In the genomic region with DNA sequence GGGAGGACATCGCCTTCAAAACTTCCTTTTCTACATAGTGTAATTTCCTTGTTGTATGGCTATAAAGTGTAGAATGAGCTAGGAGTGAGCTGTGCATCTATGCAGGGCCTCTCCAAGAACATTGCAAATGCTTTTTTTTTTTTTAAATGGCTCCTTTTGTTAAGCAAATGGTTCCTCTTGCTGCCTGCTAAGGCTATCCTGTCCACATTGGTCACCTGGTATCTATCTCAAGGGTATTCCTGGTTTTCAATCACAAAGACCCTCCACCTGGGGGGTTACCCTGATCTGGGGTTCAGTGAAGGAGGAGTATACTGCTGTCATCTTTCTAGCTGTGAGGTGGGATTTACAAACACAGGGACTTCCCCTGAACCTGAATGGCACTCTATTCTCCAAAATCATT, we compare ENCODE assay signal across 26 mouse cellular contexts.
"Had no signal": no experiment of that assay in that cellular context is flagged by ENCODE, and none has a peak within 500 bp of the region (broad histone marks: within the 10 kb centered on the region; RNA-seq: fewer than 3 reads in every experiment).

No protein-coding gene starts in this region.

- DNase-seq: cerebellum, adult 9-11 months; cerebellum, postnatal 10 days; cerebellum, postnatal 14 days; cerebellum, postnatal 25 days; cerebellum, postnatal 36 days; embryo, embryonic 11 days; forebrain, postnatal 0 days; gastrocnemius, adult 2 months; gastrocnemius, postnatal 10 days; gastrocnemius, postnatal 14 days; gastrocnemius, postnatal 25 days; gastrocnemius, postnatal 36 days; heart, adult 11 months; heart, adult 18-20 months; heart, adult 2 months had no signal

- H3K27ac ChIP-seq: embryonic facial prominence, embryonic 10.5 days; embryonic facial prominence, embryonic 12.5 days; embryonic facial prominence, embryonic 13.5 days; embryonic facial prominence, embryonic 15.5 days; forebrain, embryonic 10.5 days; forebrain, embryonic 12.5 days; forebrain, embryonic 15.5 days; gastrocnemius, adult 2 months; heart, adult 2 months; heart, embryonic 10.5 days had no signal

- H3K4me3 ChIP-seq: embryonic facial prominence, embryonic 10.5 days; embryonic facial prominence, embryonic 12.5 days; embryonic facial prominence, embryonic 13.5 days; embryonic facial prominence, embryonic 15.5 days; erythroblast, embryonic 14.5 days; forebrain, embryonic 10.5 days; forebrain, embryonic 12.5 days; forebrain, embryonic 15.5 days; gastrocnemius, adult 2 months; heart, adult 2 months; heart, embryonic 10.5 days had no signal

- H3K36me3 ChIP-seq: embryonic facial prominence, embryonic 10.5 days; embryonic facial prominence, embryonic 12.5 days; embryonic facial prominence, embryonic 13.5 days; embryonic facial prominence, embryonic 15.5 days; forebrain, embryonic 10.5 days; forebrain, embryonic 12.5 days; forebrain, embryonic 15.5 days; heart, embryonic 10.5 days had no signal

- H3K9me3 ChIP-seq: embryonic facial prominence, embryonic 10.5 days; embryonic facial prominence, embryonic 12.5 days; embryonic facial prominence, embryonic 13.5 days; embryonic facial prominence, embryonic 15.5 days; forebrain, embryonic 10.5 days; forebrain, embryonic 12.5 days; forebrain, embryonic 15.5 days; heart, embryonic 10.5 days had no signal

- H3K9ac ChIP-seq: embryonic facial prominence, embryonic 12.5 days; embryonic facial prominence, embryonic 13.5 days; embryonic facial prominence, embryonic 15.5 days; forebrain, embryonic 12.5 days; forebrain, embryonic 15.5 days; forebrain, postnatal 0 days had no signal

- ATAC-seq: forebrain, embryonic 14.5 days; forebrain, embryonic 15.5 days; forebrain, embryonic 16.5 days; forebrain, postnatal 0 days had no signal

- H3K27me3 ChIP-seq: embryonic facial prominence, embryonic 12.5 days; embryonic facial prominence, embryonic 13.5 days; embryonic facial prominence, embryonic 15.5 days; forebrain, embryonic 12.5 days; forebrain, embryonic 15.5 days had no signal

- H3K4me1 ChIP-seq: embryonic facial prominence, embryonic 12.5 days; embryonic facial prominence, embryonic 13.5 days; embryonic facial prominence, embryonic 15.5 days; heart, embryonic 10.5 days had no signal

- H3K4me2 ChIP-seq: embryonic facial prominence, embryonic 12.5 days; embryonic facial prominence, embryonic 13.5 days; embryonic facial prominence, embryonic 15.5 days; forebrain, embryonic 12.5 days; forebrain, embryonic 15.5 days had no signal
